Comparison of ENCODE assay signal across 8 mouse cellular contexts in genomic region chr13:113034271-113034886, GRCm38 (mm10). TPM values are rescaled to one million over a fixed set of nuclear protein-coding genes. Genes with fewer than 3 reads are reported as not detected.
DNase-seq lines count a peak whose midpoint lies in the region; ATAC-seq and TF ChIP-seq lines count a peak whose summit lies in the region.

No protein-coding gene starts in this region.

- 0 out of 2 replicates have a peak, but pooled peaks have one; percentile 16 for ATAC-seq in cerebellum, adult (ENCODE audit: insufficient number of reproducible peaks, low FRiP score, low TSS enrichment)
- peak; percentile 54 for ATAC-seq in forebrain, embryonic 16.5 days

- H3K9me3 ChIP-seq in forebrain, embryonic 16.5 days (ENCODE audit: control insufficient read depth, low read length): no peaks in the 10 kb centered on the region
- H3K9me3 ChIP-seq in midbrain, embryonic 10.5 days (replicated peaks): no peaks in the 10 kb centered on the region

- no peaks in the 10 kb centered on the region for H3K4me1 ChIP-seq in kidney, adult 2 months (ENCODE audit: control insufficient read depth, insufficient read depth, low read length)
- peaks cover 20% of the 10 kb centered on the region for H3K4me1 ChIP-seq in forebrain, embryonic 16.5 days (replicated peaks; ENCODE audit: control insufficient read depth, insufficient read depth, low read length)
- peaks cover 38% of the 10 kb centered on the region for H3K4me1 ChIP-seq in midbrain, embryonic 10.5 days

- no peak for TF ChIP-seq CTCF in kidney, adult 2 months (conservative IDR thresholded peaks at IDR 0.05; ENCODE audit: insufficient read depth, insufficient read length, low read depth, low read length)

- peaks cover 3% of the 10 kb centered on the region for H3K27me3 ChIP-seq in kidney, adult 2 months (replicated peaks; ENCODE audit: control insufficient read depth, insufficient read depth, low read length)
- H3K27me3 ChIP-seq in forebrain, embryonic 16.5 days (replicated peaks; ENCODE audit: control insufficient read depth, insufficient read depth, low read length): peaks cover 9% of the 10 kb centered on the region
- peaks cover 63% of the 10 kb centered on the region for H3K27me3 ChIP-seq in midbrain, embryonic 10.5 days (ENCODE audit: low read depth, poor library complexity, severe bottlenecking)

- 0 out of 2 replicates have a peak overlapping the region, but pooled peaks have one; percentile 39 for H3K4me3 ChIP-seq in kidney, adult 2 months (ENCODE audit: insufficient read depth, low read depth, low read length)
- peak overlapping the region; percentile 55 for H3K4me3 ChIP-seq in forebrain, embryonic 16.5 days (replicated peaks; ENCODE audit: low read length)
- peak overlapping the region; percentile 59 for H3K4me3 ChIP-seq in midbrain, embryonic 10.5 days

- no peak overlapping the region for H3K9ac ChIP-seq in forebrain, embryonic 16.5 days (replicated peaks; ENCODE audit: low read depth, low read length)

- H3K36me3 ChIP-seq in kidney, adult 2 months (ENCODE audit: control insufficient read depth, insufficient read depth, low read length): no peaks in the 10 kb centered on the region
- H3K36me3 ChIP-seq in forebrain, embryonic 16.5 days (ENCODE audit: control insufficient read depth, insufficient read depth): no peaks in the 10 kb centered on the region
- no peaks in the 10 kb centered on the region for H3K36me3 ChIP-seq in midbrain, embryonic 10.5 days

- H3K27ac ChIP-seq in kidney, adult 2 months (ENCODE audit: insufficient read depth, low read depth, low read length): no peak overlapping the region
- no peak overlapping the region for H3K27ac ChIP-seq in forebrain, embryonic 16.5 days (ENCODE audit: low read length)
- H3K27ac ChIP-seq in midbrain, embryonic 10.5 days (replicated peaks): no peak overlapping the region

- H3K4me2 ChIP-seq in forebrain, embryonic 16.5 days (ENCODE audit: low read length): peak overlapping the region; percentile 87

- WGBS in kidney, adult 2 months: 12% methylated on average over 11 of the region's 11 CpGs
- WGBS in forebrain, embryonic 16.5 days: 1% methylated on average over 11 of the region's 11 CpGs
- whole genome bisulfite sequencing in midbrain, embryonic 10.5 days: 3% methylated on average over 11 of the region's 11 CpGs

- DNase-seq in kidney, adult 2 months: no peak
- no peak for DNase-seq in kidney, postnatal 14 days
- DNase-seq in midbrain, embryonic 10.5 days (ENCODE audit: low spot score): peak; percentile 58
- DNase-seq in frontal cortex, postnatal 36 days (ENCODE audit: low spot score in 2 of 2): no peak
- no peak for DNase-seq in testis, postnatal 10 days (ENCODE audit: low spot score)
- DNase-seq in urinary bladder, postnatal 14 days (ENCODE audit: low spot score): no peak

- TF ChIP-seq POLR2A in kidney, adult 2 months (IDR thresholded peaks at IDR 0.05; ENCODE audit: low read depth, low read length): no peak

RNA-seq across cellular contexts. Expression of gene Cdc20b, which starts 0.5 kb away (rescaled TPM):
- polyA plus RNA-seq in kidney, adult 2 months (2012; rRNA removed): 0.05 TPM in 1 of 2 replicates, not detected in the other
- 0.33 TPM in 1 of 2 replicates, not detected in the other for polyA plus RNA-seq in forebrain, embryonic 16.5 days (2015; fragmentation: Nextera tagmentation; extraction: Ambion mirVana)
- 0.17 TPM in 1 of 2 replicates, not detected in the other for polyA plus RNA-seq in midbrain, embryonic 10.5 days (2016; fragmentation: Nextera tagmentation; extraction: Ambion mirVana)

RNA-seq across cellular contexts. Expression of gene Gpx8, which starts 11.8 kb away (rescaled TPM):
- polyA plus RNA-seq in kidney, adult 2 months (2012; rRNA removed): 6.5 and 9.2 TPM in 2 replicates
- 39.0 and 44.8 TPM in 2 replicates for polyA plus RNA-seq in forebrain, embryonic 16.5 days (2015; fragmentation: Nextera tagmentation; extraction: Ambion mirVana)
- polyA plus RNA-seq in midbrain, embryonic 10.5 days (2016; fragmentation: Nextera tagmentation; extraction: Ambion mirVana): 104 and 109 TPM in 2 replicates

RNA-seq across cellular contexts. Expression of gene Mcidas, which starts 40.7 kb away (rescaled TPM):
- not detected in 2 replicates for polyA plus RNA-seq in kidney, adult 2 months (2012; rRNA removed)
- 0.20 and 0.66 TPM in 2 replicates for polyA plus RNA-seq in forebrain, embryonic 16.5 days (2015; fragmentation: Nextera tagmentation; extraction: Ambion mirVana)
- 0.25 TPM in 1 of 2 replicates, not detected in the other for polyA plus RNA-seq in midbrain, embryonic 10.5 days (2016; fragmentation: Nextera tagmentation; extraction: Ambion mirVana)

RNA-seq across cellular contexts. Expression of gene Ccno, which starts 46.8 kb away (rescaled TPM):
- polyA plus RNA-seq in kidney, adult 2 months (2012; rRNA removed): 0.47 and 1.1 TPM in 2 replicates
- polyA plus RNA-seq in forebrain, embryonic 16.5 days (2015; fragmentation: Nextera tagmentation; extraction: Ambion mirVana): 0.51 and 1.4 TPM in 2 replicates
- 0.21 and 0.79 TPM in 2 replicates for polyA plus RNA-seq in midbrain, embryonic 10.5 days (2016; fragmentation: Nextera tagmentation; extraction: Ambion mirVana)
